Mouse (Mus musculus): ENCODE data around the gene Micu2.

GRCm38 (mm10) chr14:57921428-57922131 lies 77.5 kb downstream of the Micu2 start:
- TF ChIP-seq CTCF (IDR thresholded peaks at IDR 0.05; ENCODE audit: low read depth) (no peak), EP300 (IDR thresholded peaks at IDR 0.05; ENCODE audit: low read depth) (no peak)

Measured in liver, embryonic 14.5 days (tissue).